Mouse (Mus musculus): ENCODE measurements at regions not wholly inside any gene's neighbourhood (a gene's known extent, or its start where the extent isn't known, plus 50 kb on each side); places are given as distances from the start of the nearest gene placed in this dataset.

DNA sequence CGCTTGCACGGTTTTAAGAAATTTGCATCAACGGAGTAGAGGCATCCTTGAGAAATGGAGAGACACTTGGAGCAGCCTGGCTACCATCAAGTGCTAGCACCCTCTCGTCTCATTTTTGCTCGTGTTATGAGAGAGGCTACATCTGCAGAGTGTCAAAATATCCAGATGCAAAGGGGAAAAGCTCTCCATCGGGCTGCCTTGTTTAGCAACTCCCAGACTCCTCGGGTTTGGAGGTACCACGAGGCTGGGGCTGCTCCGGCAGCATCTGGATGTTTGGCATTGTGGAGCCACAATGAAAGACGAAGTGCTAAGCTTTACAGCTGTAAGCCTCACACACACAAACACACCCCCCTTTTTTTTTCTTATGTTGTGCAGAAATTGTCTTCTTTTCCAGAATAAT lies 270.5 kb upstream of the Gm765 start:
- DNase-seq (ENCODE audit: low read depth): no peak

DNA sequence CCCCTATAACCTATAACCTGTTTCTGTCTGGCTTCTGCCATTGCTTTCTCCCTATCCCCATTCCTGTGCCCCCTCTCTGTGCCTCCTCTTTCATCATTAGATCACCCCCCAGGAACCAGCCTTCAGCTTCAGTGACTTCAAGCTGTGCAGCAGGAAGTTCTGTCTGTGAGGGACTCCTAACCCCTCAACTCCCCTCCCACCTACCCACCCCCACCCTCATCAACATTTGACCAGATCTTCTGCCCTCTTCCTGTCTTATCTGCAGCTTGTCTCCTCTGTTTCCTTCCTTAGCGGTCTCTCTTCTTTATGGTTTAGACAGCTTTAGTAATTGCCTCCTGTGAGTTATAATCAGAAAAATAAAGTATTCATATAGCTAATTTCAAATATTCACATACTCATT lies 266.6 kb upstream of the Gm765 start:
- DNase-seq (ENCODE audit: low read depth): peak; percentile 49

DNA sequence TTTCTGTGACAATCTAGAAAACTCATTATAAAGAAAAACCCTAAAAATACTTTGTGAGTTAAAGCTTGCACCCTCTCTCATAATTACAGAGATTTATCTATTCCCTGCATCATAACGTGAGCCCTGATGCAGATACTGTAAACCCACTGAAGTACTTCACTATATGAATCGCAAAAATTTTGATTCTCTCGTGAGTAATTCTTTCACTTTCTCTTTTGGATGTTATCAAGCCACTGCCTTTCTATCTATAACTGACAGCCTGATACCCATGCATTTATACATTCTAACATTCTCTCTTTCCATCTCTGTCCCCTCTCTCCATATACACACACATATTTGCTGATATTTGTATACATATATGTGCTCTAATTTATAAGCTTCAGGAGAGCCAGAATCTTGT lies 264.1 kb upstream of the Gm765 start:
- peak; percentile 66 for DNase-seq (ENCODE audit: low read depth)

DNA sequence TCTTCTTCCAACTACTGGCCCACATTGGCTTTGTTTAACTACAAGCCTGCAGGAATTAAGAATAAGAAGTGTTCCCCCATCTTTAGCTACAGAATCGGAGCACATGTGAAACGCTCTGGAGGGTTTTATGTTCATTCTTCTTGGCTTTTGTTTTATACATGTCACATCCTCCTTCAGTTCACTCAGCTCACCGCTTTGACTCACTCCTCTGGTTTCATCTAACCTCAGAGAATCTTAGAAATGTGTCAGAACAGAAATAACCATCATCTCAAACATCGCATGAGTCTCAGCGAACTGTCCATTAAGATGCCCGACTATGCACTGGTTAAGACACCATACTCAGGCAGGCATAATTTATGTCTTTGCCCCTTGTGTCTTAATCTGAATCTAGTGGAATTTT lies 255.1 kb upstream of the Gm765 start:
- DNase-seq (ENCODE audit: low read depth): no peak

DNA sequence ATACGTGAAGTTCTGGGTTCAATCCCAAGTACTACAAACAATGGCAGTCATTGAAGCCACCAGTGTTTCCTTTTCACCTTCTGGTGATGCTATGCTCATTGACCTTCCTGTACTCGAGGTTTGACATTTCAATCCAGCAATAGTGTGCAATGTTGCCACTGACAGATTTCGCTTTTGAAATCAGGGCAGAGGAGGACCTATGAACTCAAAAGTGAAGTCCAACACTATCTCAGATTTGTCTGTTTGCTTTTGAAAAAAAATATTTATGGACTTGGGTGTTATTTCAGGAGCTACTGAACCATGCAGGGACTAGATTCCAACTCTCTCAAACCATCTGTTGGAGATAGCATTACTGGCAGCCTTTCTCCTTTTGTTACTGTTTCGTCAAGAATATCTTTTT lies 248.4 kb upstream of the Gm765 start:
- no peak for DNase-seq (ENCODE audit: low read depth)

DNA sequence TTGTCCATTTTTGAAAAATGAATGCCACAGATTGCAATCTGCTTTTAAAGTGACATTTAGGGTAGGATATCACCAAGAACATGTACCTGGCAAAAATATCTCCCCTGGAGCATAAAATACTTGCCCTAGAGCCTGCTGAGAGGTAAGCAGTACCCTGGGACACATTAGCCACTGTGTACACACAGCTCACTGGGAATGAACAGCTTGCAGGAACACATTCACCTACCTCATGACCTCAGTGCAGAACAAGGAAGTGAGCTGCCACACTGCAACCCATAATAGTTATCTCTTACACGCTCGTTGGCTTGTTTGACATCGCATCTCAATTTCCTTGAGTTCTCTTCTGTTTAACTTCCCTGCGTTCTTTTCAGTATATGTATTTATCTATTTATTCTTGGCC lies 246.4 kb upstream of the Gm765 start:
- DNase-seq (ENCODE audit: low read depth): no peak

DNA sequence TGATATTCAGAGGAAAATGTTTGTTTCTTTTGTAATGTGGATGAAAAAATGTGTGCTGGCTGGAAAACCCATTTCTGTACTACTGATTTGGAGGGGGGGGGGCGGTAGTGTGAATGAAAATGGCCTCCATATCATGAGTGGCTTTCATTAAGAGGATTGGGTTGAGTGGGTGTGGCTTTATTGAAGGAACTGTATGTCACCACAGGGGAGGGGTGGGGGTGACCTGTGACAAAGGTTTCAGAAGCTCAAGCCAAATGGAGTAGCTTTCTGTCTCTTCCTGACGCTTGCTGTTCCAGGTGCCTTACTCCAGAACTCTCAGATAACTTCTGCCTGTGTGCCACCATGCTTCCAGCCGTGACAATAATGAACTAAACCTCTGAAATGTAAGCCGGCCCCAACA lies 242.0 kb upstream of the Gm765 start:
- no peak for DNase-seq (ENCODE audit: low read depth)

DNA sequence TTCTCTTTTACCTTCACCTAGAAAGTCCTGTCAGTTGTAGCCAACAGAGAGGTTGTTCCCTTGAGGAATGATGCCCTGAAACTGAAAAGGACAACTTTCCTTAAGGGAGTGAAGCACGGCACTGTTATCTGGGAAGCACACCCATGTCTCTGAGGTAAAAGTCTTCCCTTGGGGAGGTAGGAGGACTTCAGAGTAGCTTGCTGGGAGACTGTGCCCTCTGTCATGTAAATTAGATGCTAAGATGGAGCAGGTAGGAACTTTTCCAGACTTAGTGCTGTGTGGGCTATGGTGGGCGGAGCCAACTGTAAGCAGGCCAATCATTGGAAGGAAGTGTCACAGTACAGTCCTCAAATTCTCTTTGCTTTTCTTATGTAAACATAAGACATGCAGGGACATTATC lies 240.3 kb upstream of the Gm765 start:
- DNase-seq (ENCODE audit: low read depth): no peak

DNA sequence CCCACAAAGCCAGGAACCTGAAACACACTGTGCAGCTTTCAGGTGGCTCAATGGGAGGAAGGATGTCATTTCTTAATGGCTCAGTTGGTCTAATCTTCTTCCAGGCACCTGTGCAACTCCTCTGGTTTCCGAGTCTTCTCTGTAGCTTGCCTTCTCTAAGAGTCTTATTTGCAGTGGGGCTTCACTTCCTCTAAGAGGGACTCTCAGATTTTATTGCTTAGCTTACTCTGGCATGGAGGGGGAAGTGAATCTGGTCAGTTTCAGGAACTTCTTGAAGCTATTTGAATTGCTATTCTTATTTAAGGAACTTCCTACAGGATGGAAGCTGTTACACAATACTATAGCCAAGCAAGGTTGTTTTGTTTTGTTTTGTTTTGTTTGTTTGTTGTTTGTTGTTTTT lies 232.7 kb upstream of the Gm765 start:
- DNase-seq (ENCODE audit: low read depth): no peak

DNA sequence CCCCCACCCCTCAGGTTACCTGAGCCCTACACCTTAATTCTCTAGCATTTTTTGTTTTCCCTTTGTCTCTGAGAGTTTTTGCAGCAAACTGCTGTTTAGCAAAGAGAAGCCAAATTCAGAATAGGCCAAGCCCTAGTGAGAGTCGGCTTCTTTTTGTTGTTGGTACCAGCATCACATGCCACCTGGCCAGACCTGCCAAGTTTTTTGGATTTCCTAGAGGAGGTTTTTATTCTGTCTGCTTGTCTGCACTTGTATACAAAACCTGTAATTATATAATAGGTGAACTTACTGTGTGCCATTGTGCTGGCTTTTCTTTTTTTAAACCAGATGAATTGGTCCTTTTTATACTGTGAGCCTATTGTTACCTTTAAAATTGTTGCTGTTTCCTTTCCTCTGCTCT lies 213.1 kb upstream of the Gm765 start:
- DNase-seq (ENCODE audit: low read depth): no peak

DNA sequence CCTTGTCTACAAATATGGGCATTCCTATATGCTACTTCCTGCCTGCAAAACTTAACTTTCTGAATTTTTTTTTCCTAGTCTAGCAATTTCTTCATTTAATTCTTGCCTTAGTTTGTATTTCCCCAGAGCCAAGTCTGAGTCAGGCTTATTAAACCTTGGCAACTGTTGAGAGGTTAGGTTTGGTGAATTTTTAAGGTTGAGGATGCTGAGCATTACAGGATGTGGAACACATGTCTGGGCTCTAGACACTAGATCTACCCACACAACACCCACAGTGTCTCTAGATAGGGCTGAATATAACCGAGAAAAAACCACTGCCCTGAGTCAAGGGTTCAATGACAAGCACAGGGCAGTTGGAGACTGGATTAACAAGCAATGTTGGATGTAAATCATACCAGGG lies 211.4 kb upstream of the Gm765 start:
- peak; percentile 15 for DNase-seq (ENCODE audit: low read depth)

DNA sequence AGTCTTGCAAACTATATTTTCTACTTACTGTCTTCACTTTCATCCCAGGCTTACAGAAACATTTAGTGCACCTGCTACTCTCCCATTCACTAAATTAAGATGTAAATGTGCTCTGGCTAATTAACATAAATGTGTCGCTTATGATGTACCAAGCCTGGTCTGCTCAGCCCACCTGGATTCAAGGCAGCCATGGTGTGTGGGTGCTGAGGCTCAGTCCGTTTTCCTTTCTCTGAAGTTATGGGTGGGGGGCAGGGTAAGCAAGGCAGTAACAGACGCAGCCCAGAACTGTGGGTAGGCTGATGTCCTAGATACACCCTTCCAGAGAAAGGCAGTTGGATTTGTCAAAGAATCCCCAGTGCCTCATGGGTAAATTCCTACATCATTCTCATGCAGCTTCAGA lies 209.2 kb upstream of the Gm765 start:
- DNase-seq (ENCODE audit: low read depth): no peak

DNA sequence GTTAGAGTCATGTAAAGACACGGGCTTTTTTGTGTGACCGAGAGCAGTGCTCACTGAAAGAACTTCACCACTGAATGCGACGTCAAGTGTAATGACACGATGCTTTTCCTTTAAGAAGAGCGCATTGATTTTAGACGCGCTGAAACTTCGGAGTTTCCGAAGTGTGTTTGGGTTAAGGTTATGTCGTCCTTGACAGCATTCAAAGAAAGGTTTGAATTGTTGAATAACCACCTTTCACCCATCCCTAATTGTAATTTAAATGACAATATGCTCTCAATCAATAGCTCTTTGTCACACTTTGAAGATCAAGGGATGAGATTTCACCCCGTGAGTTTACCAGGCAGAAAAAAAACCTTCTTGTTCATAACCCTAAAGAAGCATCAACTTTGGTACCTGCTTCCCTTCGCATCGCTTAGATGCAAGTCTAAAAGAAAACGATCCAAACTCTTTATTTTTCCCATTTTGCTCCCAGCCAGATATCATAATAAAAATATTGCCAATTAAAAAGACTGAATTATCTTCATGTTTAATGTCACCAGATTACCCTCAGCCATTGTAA lies 184.4 kb upstream of the Gm765 start:
- DNase-seq (ENCODE audit: low read depth): no peak

DNA sequence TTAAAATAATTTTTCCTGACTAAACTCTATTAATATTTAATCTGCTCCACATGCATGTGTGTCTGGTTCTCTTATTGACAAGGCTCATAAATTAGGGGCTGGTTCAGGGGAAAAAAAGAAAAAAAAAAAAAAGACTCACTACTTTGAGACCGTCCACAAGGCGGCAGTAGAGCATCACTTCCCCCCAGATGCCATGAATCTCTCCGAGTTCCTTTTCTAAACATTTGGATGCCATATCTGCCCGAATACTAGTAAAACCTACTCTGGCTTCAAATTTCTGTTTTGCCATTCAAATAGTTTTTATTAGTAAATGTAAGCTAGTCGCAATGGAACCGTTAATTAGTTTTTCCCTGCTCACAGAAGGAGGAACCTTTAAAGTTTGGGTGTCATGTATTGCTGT lies 182.7 kb upstream of the Gm765 start:
- peak; percentile 80 for DNase-seq (ENCODE audit: low read depth)

DNA sequence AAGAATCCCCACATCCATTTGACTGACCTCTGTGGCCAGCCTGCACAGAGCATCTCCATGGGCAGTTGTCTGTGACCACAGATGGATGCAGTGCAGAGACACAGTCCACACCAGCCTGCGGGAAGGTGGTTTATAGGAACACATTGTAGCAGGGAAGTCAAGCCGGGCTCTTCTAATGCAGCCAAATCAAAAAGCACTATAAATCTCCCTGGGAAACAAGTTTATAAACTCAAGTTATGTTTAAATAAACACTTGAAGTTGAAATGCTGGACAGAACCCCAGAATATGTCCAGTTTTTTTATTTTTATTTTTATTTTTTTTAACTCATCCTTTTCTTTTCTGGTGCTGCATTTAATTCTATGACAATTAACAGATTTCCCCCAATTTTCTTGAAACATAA lies 182.1 kb upstream of the Gm765 start:
- no peak for DNase-seq (ENCODE audit: low read depth)

DNA sequence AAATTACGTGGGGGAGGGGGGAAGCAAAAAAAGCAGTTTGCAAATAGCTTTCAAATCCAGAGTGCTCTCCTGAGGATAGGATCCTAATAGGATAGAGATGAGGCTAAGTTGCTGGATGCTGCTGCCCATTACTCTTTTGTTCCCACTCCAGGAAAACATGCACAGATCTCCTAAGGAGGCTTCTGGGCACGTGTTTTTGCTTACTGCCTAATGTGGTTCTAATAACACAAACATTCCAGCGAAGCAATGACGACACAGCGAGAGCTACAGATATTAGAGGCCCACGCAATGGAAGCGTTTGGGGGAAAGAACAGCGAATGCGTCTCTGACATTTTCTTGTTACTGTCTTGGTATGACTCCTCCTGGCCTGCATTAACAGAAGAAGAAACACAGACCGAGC lies 179.0 kb upstream of the Gm765 start:
- DNase-seq (ENCODE audit: low read depth): no peak

DNA sequence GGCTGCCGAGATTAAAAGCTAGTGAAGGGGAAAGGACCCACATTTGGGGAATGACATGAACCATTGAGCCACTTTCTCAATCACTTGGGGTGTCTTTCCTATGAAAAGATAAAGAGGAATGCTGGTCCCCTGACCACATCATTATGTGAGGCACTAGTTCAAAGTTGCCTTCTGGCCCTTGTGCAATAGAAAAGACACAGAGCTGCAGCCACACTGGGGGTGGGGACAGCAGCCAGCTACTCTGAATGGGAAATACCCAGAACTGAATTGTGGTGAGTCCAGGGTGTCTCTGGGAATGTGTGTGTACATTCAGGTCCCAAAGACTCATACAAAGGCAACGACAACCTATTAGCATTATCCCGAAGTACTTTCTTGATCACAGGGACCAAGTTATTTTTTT lies 172.3 kb upstream of the Gm765 start:
- no peak for DNase-seq (ENCODE audit: low read depth)

DNA sequence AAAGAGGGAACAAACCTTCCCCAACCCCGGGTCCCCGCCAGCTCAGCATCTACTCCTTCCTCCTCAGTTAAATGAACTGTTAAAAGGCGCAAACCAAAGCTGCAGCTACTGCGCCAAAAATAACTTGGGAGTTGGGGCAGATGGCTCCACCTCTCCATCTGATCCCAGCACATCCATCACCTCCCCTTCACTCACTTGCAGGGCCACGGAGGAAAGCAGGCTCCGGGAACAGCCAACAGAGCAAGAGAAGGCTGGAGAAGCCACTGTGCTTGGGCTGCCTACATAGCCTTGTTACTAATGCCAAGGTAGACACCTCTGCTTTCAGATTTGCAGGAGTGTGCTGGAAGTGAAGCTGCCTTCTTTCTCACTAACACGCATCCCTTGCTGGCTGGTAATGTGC lies 171.8 kb upstream of the Gm765 start:
- DNase-seq (ENCODE audit: low read depth): no peak

DNA sequence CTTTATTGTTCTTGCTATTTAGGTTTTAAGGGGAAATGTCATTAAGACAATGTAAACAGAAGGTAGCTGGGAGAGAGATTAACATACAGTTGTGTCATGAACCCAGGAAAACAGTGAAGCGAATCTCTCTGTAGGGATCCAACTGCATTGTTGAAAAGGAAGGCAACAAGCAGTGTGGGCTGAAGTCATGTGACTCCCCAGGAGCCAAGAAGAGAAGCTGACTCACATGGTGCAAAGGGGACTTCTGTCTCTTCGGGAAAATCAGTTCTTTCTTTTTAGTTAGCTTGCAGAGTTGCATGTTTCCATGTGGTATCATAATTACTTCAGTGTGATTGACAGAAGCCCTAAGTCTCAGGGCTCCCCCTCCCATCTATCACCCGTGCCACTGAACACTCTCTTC lies 170.7 kb upstream of the Gm765 start:
- no peak for DNase-seq (ENCODE audit: low read depth)

DNA sequence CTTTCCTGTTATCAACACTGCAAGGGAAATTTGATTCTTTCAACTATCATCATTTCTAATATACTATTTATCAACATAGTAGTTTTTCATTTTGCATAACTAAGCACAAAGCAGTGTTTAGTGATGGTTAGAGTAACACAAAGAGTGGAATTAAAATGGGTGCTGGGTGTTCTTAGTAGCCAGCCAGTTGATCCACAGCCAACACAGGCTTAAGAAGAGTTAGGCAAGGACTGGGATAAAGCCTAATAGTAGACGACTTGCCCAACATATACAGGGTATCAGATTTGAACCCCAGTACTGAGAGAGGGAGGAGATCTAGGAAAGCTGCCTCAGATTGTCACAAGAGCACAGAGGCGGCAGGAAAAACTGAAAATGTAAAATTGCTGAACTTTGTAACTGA lies 160.2 kb upstream of the Gm765 start:
- no peak for DNase-seq (ENCODE audit: low read depth)

DNA sequence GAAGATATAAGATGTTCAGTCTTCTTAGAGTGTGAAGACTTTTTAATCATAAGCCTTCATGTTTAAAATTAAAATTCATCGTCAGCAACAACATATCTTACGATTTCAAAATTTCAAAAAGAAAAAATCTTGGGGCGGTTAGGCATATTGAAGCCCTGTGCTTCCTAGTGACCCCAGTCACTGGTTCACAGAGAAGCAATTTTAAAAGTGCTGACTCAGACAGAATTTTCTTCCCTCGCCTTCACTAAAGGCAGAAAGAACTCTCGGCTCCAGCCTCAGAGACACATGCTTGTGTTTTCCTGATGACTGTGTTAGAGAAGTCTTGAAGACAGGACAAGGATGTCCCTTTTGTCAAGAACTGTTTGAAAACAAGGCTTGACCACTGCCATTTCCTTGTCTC lies 157.2 kb upstream of the Gm765 start:
- no peak for DNase-seq (ENCODE audit: low read depth)

DNA sequence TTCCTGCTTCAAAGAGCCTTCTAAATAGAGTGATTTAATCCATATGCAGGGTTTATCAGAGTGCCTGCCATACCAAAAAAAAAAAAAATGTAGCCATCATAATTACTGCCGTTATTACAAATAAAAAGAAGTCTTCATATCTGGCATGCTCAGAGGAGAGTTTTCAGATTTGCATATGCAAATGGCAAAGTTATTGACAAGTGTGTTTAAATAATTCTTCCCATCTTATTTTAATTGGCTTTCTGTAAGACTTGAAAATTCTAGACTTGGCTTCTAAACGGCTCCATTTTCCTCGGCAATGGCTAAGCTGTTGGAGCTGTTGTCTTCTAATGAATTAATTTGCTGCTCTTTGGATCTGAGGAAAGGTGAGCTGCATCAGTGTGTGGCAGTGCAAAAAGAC lies 144.1 kb upstream of the Gm765 start:
- DNase-seq (ENCODE audit: low read depth): no peak

DNA sequence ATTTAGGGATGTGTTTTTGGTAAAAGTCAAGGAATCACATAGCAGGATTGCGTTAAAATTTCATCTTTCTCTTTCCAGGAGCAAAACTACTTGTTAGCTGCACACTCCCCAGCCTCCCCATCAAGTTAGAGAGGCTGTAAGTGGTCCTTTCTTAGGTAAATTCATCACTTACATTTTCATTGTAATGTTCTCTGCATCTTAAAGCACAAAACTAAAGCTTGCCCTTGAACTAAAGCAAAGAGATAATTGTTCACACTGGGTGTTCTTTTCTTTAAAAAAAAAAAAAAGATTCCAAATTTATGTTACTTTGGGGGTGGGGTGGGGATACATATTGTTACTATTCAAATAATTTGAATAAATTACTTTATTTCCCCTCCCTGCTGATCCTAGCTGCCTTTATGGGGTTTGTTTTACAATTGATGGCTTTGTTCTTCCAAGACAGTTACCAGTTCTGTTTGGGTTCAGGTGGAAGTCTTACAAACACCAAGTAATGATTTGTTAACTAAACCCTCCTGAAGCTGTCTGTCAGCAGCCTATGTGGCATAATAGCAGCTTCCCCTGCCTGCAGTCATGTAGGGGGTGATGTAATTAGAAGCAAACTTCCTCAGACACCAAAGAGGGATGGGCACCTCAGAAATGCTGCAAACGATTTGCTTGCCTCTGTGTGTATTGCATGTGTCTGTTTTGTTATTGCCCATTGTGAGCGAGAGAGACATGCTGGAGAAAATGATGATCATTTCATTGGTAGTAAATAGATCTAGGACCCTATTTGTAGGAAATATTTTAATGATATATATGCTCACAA lies 141.0 kb upstream of the Gm765 start:
- no peak for DNase-seq (ENCODE audit: low read depth)

DNA sequence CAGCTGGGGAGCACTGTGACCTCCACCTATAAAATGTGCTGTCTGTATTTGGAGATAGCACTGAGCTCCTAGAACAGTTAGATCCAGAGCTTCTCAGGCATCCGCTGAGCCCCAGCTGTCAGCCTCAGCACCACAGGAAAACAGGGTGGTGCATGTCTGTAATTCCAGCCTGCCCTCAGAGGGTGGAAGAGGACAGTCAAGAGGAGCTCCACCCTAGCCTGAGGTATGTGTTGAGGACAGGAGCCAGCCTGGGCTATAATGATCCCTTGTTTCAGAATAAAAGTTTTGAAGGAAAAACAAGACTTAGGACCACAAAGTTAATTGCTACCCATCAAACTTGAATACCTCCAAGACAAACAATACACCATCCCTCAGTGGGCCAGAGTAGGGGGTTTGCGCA lies 139.8 kb upstream of the Gm765 start:
- no peak for DNase-seq (ENCODE audit: low read depth)
